Mouse (Mus musculus) left cerebral cortex, postnatal 36 days (tissue): ENCODE measurements at regions not wholly inside any gene's neighbourhood (a gene's known extent, or its start where the extent isn't known, plus 50 kb on each side); places are given as distances from the start of the nearest gene placed in this dataset.

Experiments
- DNase-seq, 2 experiments: peaks; one replicate each; pipeline ENCODE4 v3.0.0; 2021 to 2022; ENCODE audit warnings: low spot score in 2 of 2, mixed read lengths in 1 of 2
- intact Hi-C: fragments of 180-260 bp; cut with DNase I; formaldehyde crosslinking; loops from one replicate; pipeline ENCODE4 v1.15.1; 2025

DNA sequence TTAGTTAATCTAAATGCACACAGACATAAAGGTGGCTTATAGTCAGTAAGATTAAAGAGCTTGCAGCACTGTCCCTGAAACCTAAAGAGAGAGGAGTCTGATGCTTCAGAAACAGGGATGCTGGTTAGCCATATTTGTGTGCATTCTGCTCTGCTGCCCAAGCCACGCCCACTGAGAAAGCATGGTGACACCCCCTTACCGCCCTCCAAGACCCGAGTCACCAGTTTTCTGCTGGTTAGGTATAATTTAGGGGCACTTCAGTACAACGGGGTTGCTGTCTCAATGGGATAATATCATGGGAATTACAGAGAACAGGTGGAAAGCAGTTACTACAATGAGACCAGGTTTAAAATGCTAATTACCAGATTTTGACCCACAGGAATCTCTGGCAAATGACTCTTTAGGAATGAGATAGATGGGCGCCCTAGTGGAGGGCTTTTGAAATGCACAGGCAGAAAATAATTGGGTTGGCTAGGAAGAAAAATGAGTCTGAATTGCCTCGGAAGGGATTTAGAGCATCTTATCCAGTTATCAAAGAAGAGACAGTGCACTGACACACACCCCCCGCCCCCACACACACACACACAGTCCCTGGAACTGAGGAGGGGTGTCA is 95.1 kb upstream of the 4930583I09Rik start:
- intact Hi-C loops, result no loop called here
- no peak for DNase-seq

DNA sequence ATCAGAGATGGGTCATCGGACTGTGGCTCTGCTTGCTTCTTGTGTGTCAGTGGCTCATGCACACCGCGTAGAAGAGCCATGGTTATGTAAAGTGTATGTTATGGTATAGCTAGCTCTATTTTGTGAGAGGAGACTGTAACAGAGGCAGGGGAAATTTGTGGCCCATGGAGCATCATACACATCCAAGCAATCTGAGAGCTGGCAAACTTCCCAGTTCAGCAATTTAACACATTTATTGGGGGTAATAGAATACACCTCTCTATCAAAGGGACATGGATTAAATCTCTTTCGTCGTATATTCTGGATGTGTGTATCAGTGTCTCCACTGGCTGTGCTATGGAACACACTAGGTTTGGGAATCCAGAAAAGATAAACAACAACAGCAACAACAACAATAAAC is 87.9 kb upstream of the 4930583I09Rik start:
- no peak for DNase-seq

DNA sequence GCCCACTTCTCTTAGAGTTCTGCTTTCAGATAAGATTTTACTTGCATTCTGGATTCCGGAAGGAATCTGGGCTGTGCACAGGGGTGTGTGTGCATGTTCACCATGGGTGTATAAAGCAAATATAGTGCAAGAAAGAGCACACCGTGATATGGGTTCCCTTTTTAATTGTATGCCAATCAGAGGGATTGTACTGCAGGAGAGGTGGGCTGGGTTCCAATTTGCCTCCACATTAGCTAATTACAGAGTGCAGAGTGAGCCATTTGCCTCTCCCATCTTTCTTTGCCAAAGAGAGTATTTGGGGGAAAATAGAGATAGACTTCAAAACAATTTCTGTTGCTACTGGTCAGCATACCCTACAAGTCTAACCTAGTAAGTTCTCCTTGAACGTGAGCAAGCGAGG is 86.4 kb upstream of the 4930583I09Rik start:
- no peak for DNase-seq
- intact Hi-C loops, result no loop called here

More for the DNA sequence above, 87.9 kb upstream of the 4930583I09Rik start:
- intact Hi-C loops, result no loop called here

DNA sequence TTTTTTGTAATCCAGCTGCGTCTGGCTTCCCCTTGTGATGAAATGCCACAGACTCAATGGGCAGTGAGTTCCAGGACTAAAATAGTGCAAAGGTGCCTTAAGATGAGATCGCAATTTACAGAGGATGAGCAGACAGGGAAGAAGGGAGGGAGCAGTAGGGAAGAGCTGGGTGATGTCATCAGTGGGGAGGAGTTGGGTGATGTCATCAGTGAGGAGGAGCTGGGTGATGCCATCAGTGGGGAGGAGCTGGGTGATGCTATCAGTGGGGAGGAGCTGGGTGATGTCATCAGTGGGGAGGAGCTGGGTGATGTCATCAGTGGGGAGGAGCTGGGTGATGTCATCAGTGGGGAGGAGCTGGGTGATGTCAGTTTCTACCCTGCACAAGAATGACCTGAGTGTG is 84.4 kb upstream of the 4930583I09Rik start:
- intact Hi-C loops, result no loop called here
- no peak for DNase-seq

DNA sequence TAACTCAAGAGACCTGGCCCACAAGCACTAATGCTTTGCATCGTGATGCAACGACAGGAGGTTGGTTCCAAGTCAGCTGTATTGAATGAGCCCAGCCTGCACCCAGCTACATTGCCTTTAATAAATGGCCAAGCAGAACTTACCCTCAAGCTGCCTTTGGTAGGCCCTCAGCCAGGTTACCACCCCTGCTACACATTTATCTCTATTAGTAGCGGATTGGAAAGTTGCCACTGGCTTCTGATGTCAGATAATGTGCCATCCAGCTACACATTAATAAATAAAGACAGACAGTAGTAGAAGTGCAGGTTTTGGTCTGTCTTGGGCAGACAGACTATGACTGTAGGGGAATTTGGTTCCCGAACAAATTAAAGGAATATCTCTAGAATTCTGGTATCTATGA is 82.0 kb upstream of the 4930583I09Rik start:
- no peak for DNase-seq
- intact Hi-C loops, result no loop called here

DNA sequence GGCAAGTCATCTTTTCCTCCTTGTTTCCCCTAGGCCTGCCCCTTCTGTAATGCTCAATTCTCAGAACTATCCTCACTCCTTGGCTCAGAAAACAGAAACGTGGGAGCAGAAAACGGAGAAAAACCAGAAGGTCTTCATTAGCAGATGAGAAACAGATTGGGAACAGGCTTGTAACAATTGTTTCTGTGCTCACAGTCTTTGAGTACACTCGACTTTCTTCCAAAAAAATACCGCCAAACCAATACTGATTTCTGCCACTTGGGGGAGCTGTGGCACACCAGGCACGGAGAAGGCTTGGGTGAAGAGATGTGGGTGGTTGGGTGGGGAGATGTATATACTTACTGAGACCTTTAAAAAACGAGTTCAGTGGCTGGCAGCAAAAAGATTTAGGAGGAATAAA is 80.8 kb upstream of the 4930583I09Rik start:
- intact Hi-C loops, result no loop called here
- DNase-seq, result no peak

DNA sequence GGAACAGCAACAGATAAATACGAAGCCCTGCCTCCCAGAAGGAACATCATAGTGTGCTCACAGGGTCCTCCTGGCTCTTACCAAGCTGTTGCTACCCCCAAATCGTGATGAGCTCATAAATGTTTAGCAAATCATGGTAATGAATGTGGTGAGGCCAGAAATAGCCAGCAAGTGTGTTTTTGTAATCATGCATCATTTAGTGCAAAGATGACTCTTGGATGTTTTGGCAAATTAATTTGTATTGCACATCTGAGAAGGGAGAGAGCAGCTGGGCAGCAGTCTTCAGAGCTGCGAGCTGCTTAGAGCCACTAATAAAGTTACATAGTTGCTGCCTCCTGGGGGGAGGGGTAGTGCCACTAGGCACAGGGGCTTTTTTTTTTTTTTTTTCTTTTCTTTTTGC is 79.8 kb upstream of the 4930583I09Rik start:
- DNase-seq, result no peak
- intact Hi-C loops, result no loop called here

DNA sequence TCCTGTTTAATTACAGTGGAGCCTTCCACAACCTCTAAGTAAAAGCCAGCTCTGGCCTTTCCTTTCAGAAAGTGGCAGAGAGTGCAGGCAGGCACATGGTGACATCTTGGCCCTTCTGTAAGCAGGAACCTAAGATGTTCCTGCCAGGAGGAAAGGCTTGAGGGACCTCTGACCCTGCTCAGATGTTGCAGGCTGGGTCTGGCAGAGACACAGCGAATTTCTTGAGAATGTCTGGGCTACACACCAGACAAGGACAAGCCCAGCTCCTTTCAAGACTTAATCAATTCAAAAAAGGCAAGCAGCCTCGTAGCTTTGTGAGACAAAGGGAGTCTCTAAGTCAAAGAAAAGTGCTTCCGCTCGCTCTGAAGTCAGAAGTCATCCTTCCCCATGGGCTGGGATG is 79.2 kb upstream of the 4930583I09Rik start:
- no peak for DNase-seq
- intact Hi-C loops, result no loop called here

DNA sequence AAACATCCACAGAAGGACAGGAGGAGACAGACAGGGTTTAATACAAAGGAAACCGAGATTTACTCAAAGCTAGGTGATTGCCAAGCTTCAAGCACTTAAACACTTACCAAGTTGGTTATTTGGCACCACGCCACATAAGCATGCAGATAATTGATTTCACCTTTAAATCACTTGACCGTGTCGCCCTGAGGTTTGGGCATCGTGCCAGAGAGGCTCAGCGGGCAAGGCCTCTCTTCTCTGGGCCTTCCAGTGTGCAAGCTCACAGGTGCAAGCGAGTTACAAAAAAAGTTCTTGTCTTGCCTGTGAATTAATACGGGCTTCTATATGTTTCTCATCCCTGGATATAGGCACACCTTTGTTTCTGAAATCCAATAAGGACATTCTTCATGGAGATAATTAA is 78.4 kb upstream of the 4930583I09Rik start:
- DNase-seq, result no peak
- intact Hi-C loops, result no loop called here

DNA sequence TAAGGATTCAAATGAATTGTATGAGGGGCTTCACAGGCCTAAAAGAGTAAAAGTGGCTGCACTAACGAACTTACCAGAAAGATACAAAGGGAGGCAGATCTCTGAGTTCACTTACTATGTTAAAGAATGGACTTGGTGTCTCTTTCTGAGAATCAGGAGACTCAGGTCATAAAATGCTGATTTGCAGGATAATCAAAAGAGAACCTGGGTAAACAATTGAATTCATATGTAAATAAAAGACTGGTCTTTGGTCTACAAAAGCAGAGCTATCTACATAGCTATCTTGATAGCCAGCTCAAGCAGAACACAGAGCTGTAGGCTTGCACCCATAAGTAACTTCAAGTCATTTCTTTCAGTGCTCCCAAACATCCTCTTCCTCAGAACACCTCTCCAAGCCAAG is 72.8 kb upstream of the 4930583I09Rik start:
- DNase-seq, result no peak
- intact Hi-C loops, result no loop called here

DNA sequence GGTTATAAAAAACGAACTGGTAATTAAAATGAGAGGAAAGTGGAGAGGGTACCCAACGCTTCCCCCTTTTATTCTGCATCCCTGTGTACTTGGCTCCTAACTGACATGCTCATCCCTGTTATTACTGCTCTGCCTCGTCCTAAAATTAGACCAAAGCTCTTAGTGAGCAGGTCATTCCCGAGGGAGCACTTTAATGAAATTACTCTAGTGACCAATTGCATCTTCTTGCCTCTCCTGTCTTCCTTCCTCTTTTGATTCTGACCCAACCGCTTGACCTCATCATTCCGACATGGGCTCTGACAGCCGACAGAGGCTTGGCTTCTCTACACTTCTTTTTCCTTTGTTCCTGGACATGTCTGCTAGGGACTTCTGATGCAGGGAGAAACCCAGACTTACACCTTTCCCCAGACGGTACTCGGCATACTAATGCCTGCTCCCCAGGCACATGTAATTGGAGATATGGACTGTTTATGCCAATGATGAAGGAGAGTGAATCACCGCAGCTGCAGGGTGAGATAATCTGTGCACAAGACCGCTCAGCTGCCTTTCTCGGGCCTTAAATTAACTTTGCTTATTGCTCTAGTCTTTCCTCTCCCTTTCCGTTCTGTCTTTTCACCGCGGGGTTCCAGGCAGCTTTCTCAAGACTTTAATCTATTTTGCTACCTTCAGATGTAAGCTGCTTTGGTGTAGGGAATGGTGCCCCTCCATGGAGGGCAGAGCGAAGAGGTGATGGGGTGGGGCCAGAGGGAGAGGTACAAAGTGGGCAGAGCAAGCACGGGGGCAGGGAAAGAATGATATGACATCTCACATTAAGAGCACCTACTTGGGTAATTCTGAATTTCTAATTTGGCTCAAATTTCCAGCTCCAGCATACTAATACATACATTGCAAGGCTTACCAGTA is 66.1 kb upstream of the 4930583I09Rik start:
- intact Hi-C loops, result no loop called here
- DNase-seq, result no peak

DNA sequence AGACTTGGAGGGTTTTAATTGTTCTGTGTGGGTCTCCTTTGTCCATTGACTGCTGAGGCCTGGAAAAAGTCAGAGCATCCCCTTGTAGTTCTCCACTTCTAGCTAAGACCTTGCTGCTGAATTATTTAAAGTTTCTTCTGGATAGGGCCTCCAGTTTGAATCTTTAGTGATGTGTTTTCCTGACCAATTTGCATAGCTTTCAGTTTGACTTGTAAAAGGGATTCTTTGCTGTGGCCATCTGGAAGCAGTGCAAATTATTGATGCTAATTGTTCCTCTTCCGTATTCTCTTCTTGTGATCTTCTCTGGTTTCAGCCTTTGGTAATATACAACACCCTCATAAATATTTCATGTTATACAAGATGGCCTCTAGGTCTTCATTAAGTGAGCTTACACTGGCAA is 61.6 kb upstream of the 4930583I09Rik start:
- no peak for DNase-seq

DNA sequence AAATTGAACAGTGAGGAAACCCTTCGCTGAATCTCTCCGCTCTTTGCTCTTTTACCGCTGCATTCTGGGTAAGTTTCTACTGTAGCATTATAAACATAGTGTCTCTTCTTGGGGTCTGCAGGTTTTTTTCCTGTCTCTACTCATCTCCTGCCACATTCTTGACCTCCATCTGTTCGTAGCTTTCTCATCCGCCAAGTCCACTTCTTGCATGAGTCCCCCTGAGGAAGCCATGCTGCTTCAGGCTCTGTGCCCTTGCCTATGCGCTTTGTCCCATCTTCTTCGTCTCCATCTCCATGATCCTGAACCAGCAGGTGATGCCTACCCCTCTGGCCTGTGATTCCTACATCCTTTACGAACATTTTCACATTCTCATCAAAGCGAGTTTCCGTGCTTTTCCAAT is 60.0 kb upstream of the 4930583I09Rik start:
- intact Hi-C loops, result no loop called here
- no peak for DNase-seq

More for the DNA sequence above, 61.6 kb upstream of the 4930583I09Rik start:
- intact Hi-C loops, result no loop called here

DNA sequence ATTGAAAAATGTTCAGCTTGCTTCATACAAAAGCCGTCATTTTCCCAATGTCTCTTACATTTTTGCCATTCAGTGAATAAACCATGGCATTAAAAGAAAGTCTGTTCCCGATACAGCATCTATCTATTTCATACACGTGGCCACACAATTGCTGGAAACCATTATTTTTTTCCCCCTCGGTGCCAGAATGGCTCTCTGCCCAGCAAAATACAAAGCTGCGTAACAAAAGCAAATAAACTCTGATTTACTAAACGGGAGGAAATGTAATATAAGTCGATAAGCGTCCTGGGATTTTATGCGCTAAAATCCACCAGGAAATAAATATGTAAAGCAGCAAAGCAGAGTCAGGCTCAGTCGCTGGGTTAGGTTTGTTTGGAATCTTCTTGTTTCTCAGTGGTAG is 59.6 kb upstream of the 4930583I09Rik start:
- intact Hi-C loops, result no loop called here

DNA sequence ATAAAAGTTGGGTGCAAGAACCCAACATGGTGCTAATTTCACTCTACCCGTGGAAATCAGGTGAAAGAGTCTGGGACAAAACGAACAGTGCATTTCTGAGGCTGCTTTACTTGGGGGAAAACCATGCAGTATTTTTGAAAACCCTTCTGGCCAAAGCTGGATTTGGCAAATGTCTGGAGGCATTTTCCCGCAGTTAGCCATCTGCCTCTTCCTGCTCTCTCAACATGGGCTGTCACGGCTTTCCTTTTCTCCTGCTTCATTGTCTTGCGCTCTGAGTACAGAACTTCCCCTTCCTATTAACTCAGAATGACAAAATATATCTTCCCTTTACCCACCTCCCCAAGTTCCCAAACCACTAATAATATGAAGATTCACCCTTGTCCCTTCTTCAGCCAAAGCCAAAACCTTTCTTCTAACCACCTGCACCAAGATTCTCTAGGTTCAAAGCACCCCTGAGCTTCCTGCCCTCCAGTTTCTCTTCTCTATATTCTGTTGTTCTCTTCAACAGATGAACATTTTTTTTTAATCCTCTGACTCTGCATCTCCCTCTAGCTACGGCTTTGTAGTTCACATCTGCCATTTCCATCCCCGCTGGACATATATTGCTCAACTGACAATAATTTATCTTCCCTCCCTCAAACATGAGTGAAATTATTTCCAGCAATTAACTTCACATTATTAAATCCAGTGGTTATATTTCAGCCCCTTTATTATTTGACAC is 57.5 kb upstream of the 4930583I09Rik start:
- intact Hi-C loops, result no loop called here
- no peak for DNase-seq

More for the DNA sequence above, 59.6 kb upstream of the 4930583I09Rik start:
- DNase-seq, result no peak
